Mouse (Mus musculus): ENCODE measurements around the gene C4b. TPM values are rescaled to one million over a fixed set of nuclear protein-coding genes. Genes with fewer than 3 reads are reported as not detected.
"Not testable (repeated sequence)": the region's sequence is repeated elsewhere in the genome, so short reads cannot be mapped to it uniquely, and the experiment has no call there.

Gene C4b
- total RNA-seq (2022) = 10 to 100 TPM in 1 of 4 experiments, 1 to 10 TPM in 3; 1.3 to 10.9 (median 4.9) TPM

GRCm38 (mm10) chr17:34743719-34744118 lies at the start of gene C4b:
TSS of gene C4b (minus strand) at chr17:34743882.
- DNase-seq (ENCODE audit: low spot score in 2 of 2) = no peak

GRCm38 (mm10) chr17:34777680-34778325 lies 34.1 kb upstream of the C4b start:
- no peak for DNase-seq (ENCODE audit: low spot score in 2 of 2)

GRCm38 (mm10) chr17:34761471-34761870 lies 17.8 kb upstream of the C4b start:
- DNase-seq (ENCODE audit: low spot score in 2 of 2) = no peak

GRCm38 (mm10) chr17:34746531-34746930 lies 2.8 kb upstream of the C4b start:
- no peak for DNase-seq (ENCODE audit: low spot score in 2 of 2)

GRCm38 (mm10) chr17:34745166-34745565 lies 1.5 kb upstream of the C4b start:
- DNase-seq (ENCODE audit: low spot score in 2 of 2) = not testable (repeated sequence)

GRCm38 (mm10) chr17:34744611-34745010 lies 929 bp upstream of the C4b start:
- DNase-seq (ENCODE audit: low spot score in 2 of 2) = not testable (repeated sequence)

- DNase-seq (ENCODE audit: low spot score in 2 of 2) = no peak
Observed at GRCm38 (mm10) chr17:34744206-34744605, 524 bp upstream of the C4b start.

GRCm38 (mm10) chr17:34740280-34740679 lies 3.4 kb downstream of the C4b start:
- DNase-seq (ENCODE audit: low spot score in 2 of 2) = no peak

GRCm38 (mm10) chr17:34739708-34740107 lies 4.0 kb downstream of the C4b start:
- DNase-seq (ENCODE audit: low spot score in 2 of 2) = not testable (repeated sequence)

- not testable (repeated sequence) for DNase-seq (ENCODE audit: low spot score in 2 of 2)
Observed at GRCm38 (mm10) chr17:34737466-34737865, 6.2 kb downstream of the C4b start.

- not testable (repeated sequence) for DNase-seq (ENCODE audit: low spot score in 2 of 2)
Observed at GRCm38 (mm10) chr17:34729779-34730553, 13.7 kb downstream of the C4b start.

GRCm38 (mm10) chr17:34729155-34729554 lies 14.5 kb downstream of the C4b start:
- not testable (repeated sequence) for DNase-seq (ENCODE audit: low spot score in 2 of 2)

- DNase-seq (ENCODE audit: low spot score in 2 of 2) = no peak
Observed at GRCm38 (mm10) chr17:34727887-34728286, 15.8 kb downstream of the C4b start.

GRCm38 (mm10) chr17:34723066-34723465 lies 20.6 kb downstream of the C4b start:
- DNase-seq (ENCODE audit: low spot score in 2 of 2) = no peak

GRCm38 (mm10) chr17:34722238-34722637 lies 21.4 kb downstream of the C4b start:
- not testable (repeated sequence) for DNase-seq (ENCODE audit: low spot score in 2 of 2)

- DNase-seq (ENCODE audit: low spot score in 2 of 2) = not testable (repeated sequence)
Observed at GRCm38 (mm10) chr17:34719886-34720285, 23.8 kb downstream of the C4b start.

- DNase-seq (ENCODE audit: low spot score in 2 of 2) = no peak
Observed at GRCm38 (mm10) chr17:34717401-34717800, 26.3 kb downstream of the C4b start.

- DNase-seq (ENCODE audit: low spot score in 2 of 2) = no peak
Observed at GRCm38 (mm10) chr17:34716247-34716646, 27.4 kb downstream of the C4b start.

GRCm38 (mm10) chr17:34715451-34715850 lies 28.2 kb downstream of the C4b start:
- DNase-seq (ENCODE audit: low spot score in 2 of 2) = not testable (repeated sequence)

GRCm38 (mm10) chr17:34714908-34715445 lies 28.7 kb downstream of the C4b start:
- not testable (repeated sequence) for DNase-seq (ENCODE audit: low spot score in 2 of 2)

GRCm38 (mm10) chr17:34714181-34714907 lies 29.3 kb downstream of the C4b start:
- not testable (repeated sequence) for DNase-seq (ENCODE audit: low spot score in 2 of 2)

GRCm38 (mm10) chr17:34712951-34713350 lies 30.7 kb downstream of the C4b start:
- DNase-seq (ENCODE audit: low spot score in 2 of 2) = no peak
